Mouse (Mus musculus) intestine, embryonic 16.5 days (tissue): ENCODE data around the gene Gng10. TPM values are rescaled to one million over a fixed set of nuclear protein-coding genes. Genes with fewer than 3 reads are reported as not detected.
A peak's percentile ranks its signal among the peaks of the same experiment; 100 is the strongest.

Experiments used
- ATAC-seq: fragments of 200-750 bp; cut with Nextera tagmentation; 2 replicates; pipeline ENCODE4 v1.8.0; 2017; ENCODE audit warnings: moderate TSS enrichment, moderate library complexity
- H3K27ac ChIP-seq: fragments of 300-500 bp; sonication (generic); 2 replicates; pipeline ENCODE4 v1.5.1; 2014; ENCODE audit warnings: mild to moderate bottlenecking, low read length
- H3K27me3 ChIP-seq: fragments of 300-500 bp; sonication (generic); replicated peaks from 2 replicates; pipeline ENCODE4 v1.6.1; 2014; ENCODE audit warnings: low read length, control low read depth, mixed read lengths; ENCODE audit not compliant: control insufficient read depth, insufficient read depth
- H3K36me3 ChIP-seq: fragments of 300-500 bp; sonication (generic); 2 replicates; pipeline ENCODE4 v1.6.1; 2014; ENCODE audit warnings: low read length, control low read depth; ENCODE audit not compliant: control insufficient read depth, insufficient read depth
- H3K4me1 ChIP-seq: fragments of 300-500 bp; sonication (generic); 2 replicates; pipeline ENCODE4 v1.6.1; 2014; ENCODE audit warnings: low read length, control low read depth, mixed read lengths; ENCODE audit not compliant: control insufficient read depth, insufficient read depth
- H3K4me2 ChIP-seq: fragments of 300-500 bp; sonication (generic); 2 replicates; pipeline ENCODE4 v1.6.1; 2014; ENCODE audit warnings: low read depth, low read length, control low read depth
- H3K4me3 ChIP-seq: fragments of 300-500 bp; sonication (generic); 2 replicates; pipeline ENCODE4 v1.5.1; 2014; ENCODE audit warnings: mild to moderate bottlenecking, low read length
- H3K9ac ChIP-seq: fragments of 300-500 bp; sonication (generic); 2 replicates; pipeline ENCODE4 v1.6.1; 2014; ENCODE audit warnings: low read depth, low read length
- H3K9me3 ChIP-seq: fragments of 300-500 bp; sonication (generic); 2 replicates; pipeline ENCODE4 v1.6.1; 2016; ENCODE audit warnings: low read length, control low read depth; ENCODE audit not compliant: control insufficient read depth
- WGBS: fragments of 180-500 bp; shearing (Covaris S2); extraction: QIAGEN DNeasy Blood & Tissue Kit; methylation state at CpG from one replicate; pipeline ENCODE4 v1.1.7; 2014; 5-methylcytosine and 5-hydroxymethylcytosine counted together
- polyA plus RNA-seq: library from polyadenylated mRNA; unstranded; fragments of >200 nt; fragmentation: Nextera tagmentation; extraction: Ambion mirVana; gene quantifications from 2 replicates; pipeline ENCODE4 v1.2.1, GENCODE M21; 2015

Gng10 gene
- polyA plus RNA-seq, 1 experiment from 2014 or later = 86.1 TPM

GRCm38 (mm10) chr4:58997081-58997480 lies 37.8 kb upstream of the Gng10 start:
- H3K4me1 ChIP-seq = peaks cover 9% of the 10 kb centered on the region
- no peak overlapping the region for H3K4me2 ChIP-seq
- H3K27ac ChIP-seq = no peak overlapping the region

DNA sequence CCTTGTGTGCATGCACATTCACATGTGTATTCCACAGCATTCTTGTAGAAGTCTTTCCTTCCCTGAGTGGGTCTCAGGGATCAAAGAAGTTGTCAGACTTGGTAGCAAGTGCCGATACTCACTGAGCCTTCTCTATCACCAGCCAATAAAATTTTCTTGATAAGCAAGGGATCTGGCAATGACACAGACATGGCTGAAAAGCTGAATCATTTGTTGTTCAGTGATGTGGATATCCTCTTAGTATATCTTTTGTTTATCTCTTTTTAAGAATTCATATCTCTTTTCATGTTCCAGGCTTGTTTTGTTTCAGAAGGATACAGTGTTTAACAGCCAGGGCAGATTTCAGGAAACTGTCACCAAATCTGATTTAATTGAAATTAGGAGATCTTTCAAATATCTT lies 36.2 kb upstream of the Gng10 start:
- WGBS = 66% methylated on average over 1 of the region's 1 CpGs
- Histone ChIP-seq H3K4me1 (peaks cover 2% of the 10 kb centered on the region; the same call in 1 of the 2 replicates), H3K9ac (no peak overlapping the region), H3K27ac (no peak overlapping the region), H3K9me3 (no peaks in the 10 kb centered on the region), H3K27me3 (no peaks in the 10 kb centered on the region), H3K4me3 (no peak overlapping the region), H3K36me3 (no peaks in the 10 kb centered on the region), H3K4me2 (no peak overlapping the region)
- ATAC-seq = no peak

More at GRCm38 (mm10) chr4:58997081-58997480, 37.8 kb upstream of the Gng10 start:
- 55% methylated on average over 5 of the region's 5 CpGs for WGBS
- Histone ChIP-seq H3K36me3 (no peaks in the 10 kb centered on the region), H3K27me3 (no peaks in the 10 kb centered on the region), H3K9ac (no peak overlapping the region), H3K9me3 (no peaks in the 10 kb centered on the region), H3K4me3 (no peak overlapping the region)
- no peak for ATAC-seq

DNA sequence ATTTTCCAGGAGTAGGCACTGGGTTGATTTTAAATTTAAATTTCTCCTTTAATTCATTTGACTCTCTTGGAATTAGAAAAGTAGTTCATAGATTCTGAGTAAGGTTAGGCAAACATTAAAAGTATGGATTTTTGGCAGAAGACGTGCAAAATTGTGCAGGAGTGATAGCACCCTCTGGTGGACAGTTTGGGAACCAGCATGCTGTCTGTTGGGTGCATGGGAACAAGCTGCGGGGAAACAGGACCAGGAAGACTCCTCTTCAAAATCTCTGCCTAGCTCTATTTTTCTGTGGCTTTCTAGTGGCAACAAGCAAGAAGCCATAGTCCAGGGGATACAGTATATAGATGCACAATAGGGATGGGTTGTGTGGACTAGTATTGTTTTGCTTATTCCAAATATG lies 35.2 kb upstream of the Gng10 start:
- H3K4me1 ChIP-seq = peaks cover 10% of the 10 kb centered on the region
- no peak overlapping the region for H3K9ac ChIP-seq
- no peak for ATAC-seq
- H3K36me3 ChIP-seq = no peaks in the 10 kb centered on the region
- no peak overlapping the region for H3K27ac ChIP-seq
- no peak overlapping the region for H3K4me3 ChIP-seq
- 7% methylated on average over 2 of the region's 2 CpGs for WGBS
- H3K27me3 ChIP-seq = no peaks in the 10 kb centered on the region
- H3K4me2 ChIP-seq = no peak overlapping the region
- no peaks in the 10 kb centered on the region for H3K9me3 ChIP-seq

- WGBS = 0% methylated on average over 2 of the region's 2 CpGs
- no peak for ATAC-seq
- H3K9ac ChIP-seq = no peak overlapping the region
- H3K36me3 ChIP-seq = no peaks in the 10 kb centered on the region
- H3K4me2 ChIP-seq = no peak overlapping the region
- H3K4me3 ChIP-seq = no peak overlapping the region
- no peaks in the 10 kb centered on the region for H3K9me3 ChIP-seq
- no peaks in the 10 kb centered on the region for H3K27me3 ChIP-seq
- H3K4me1 ChIP-seq = peaks cover 16% of the 10 kb centered on the region
- H3K27ac ChIP-seq = no peak overlapping the region
Measured at GRCm38 (mm10) chr4:59000614-59001013, 34.3 kb upstream of the Gng10 start.

DNA sequence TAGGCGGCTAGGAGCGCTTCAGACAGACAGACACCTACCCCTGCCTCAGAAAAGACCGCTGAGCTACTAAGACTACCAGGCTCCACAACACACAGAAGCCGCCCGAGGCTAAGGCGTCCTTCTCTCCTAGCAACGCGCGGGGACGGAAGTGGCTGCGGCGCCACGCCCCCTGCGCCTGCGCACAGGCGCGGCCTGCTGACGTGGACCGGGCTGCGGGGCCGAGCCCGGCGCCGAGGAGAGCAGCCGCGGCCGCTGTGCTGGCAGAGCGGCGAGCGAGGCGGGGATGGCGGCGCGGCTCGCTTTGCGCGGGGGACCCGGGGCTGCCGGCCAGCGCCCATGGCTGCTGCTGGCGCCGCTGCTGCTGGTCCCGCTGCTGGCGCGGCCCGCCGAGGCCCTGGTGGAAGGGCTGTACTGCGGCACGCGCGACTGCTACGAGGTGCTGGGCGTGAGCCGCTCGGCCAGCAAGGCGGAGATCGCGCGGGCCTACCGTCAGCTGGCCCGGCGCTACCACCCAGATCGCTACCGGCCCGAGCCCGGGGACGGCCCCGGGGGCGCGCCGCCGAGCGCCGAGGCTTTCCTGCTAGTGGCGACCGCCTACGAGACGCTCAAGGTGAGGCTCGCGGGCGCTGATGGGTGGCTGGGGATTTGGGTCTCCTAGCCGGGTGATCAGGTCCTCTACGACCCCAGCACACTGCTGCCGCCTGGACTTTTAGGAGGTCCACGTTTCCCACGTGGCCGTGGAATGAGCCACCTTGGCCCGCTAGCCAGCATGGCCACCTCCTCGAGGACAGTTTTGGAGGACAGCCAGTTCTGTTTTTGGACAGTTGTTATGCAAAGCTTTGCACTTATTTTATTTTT lies 31.7 kb upstream of the Gng10 start, which contains the start of gene Gm20503:
TSS of gene Gm20503 (plus strand) at position 263 of the 858 bp plus-strand sequence.
- peak; percentile 99 for ATAC-seq
- Histone ChIP-seq H3K36me3 (no peaks in the 10 kb centered on the region), H3K9ac (peak within 1 kb of the TSS; percentile 96), H3K4me1 (peaks cover 14% of the 10 kb centered on the region), H3K4me2 (peak within 1 kb of the TSS; percentile 87), H3K9me3 (no peaks in the 10 kb centered on the region), H3K27me3 (no peaks in the 10 kb centered on the region), H3K4me3 (peak within 1 kb of the TSS; percentile 99), H3K27ac (peak within 1 kb of the TSS; percentile 87)
- WGBS = under 1% methylated on average over 85 of the region's 89 CpGs

DNA sequence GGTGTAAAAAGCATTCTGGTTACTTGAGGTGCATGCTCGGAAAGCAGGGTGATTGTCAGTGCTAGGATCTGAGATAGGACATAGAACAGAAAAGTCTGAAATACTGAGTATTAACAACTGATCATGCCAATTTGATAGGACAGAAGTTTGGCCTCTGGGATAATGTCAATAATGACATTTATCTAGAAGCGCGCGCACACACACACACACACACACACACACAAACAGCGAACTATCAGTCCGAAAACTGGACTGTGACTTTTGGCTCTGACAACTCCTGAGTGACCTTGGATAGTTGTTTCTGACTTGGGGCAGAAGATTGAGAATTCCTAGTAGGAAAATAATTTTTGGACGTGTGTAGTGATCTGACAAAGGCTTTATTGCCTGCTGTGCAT lies 31.1 kb upstream of the Gng10 start:
- WGBS = 19% methylated on average over 7 of the region's 7 CpGs

DNA sequence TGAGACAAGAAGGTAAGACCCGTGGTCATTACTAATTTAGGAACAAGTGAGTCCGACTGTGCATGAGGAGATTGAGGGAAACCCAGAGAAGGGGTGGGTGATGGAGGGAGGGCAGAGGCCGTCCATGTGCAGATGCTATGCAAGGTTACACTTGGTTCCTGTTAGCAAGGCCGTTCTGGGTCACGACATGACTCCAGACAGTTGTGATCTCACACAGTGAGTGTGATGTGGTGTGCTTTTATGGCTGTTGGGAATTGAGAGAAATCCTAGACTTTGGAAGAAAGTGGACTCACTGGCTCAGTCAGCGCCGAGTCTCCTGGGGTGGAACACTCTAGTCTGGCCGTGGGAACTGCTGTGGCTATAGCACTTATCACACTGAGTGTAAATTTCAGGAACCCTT lies 28.7 kb upstream of the Gng10 start:
- Histone ChIP-seq H3K4me2 (no peak overlapping the region), H3K9ac (no peak overlapping the region), H3K27me3 (no peaks in the 10 kb centered on the region), H3K36me3 (no peaks in the 10 kb centered on the region), H3K4me3 (no peak overlapping the region), H3K4me1 (peaks cover 14% of the 10 kb centered on the region), H3K27ac (no peak overlapping the region), H3K9me3 (no peaks in the 10 kb centered on the region)
- no peak for ATAC-seq
- WGBS = 68% methylated on average over 8 of the region's 8 CpGs

More for the DNA sequence above, 31.1 kb upstream of the Gng10 start:
- H3K9ac ChIP-seq = peak overlapping the region; percentile 96
- peak overlapping the region; percentile 99 for H3K4me3 ChIP-seq
- peaks cover 14% of the 10 kb centered on the region for H3K4me1 ChIP-seq
- H3K27me3 ChIP-seq = no peaks in the 10 kb centered on the region
- peak overlapping the region; percentile 87 for H3K4me2 ChIP-seq
- ATAC-seq = no peak
- no peaks in the 10 kb centered on the region for H3K9me3 ChIP-seq
- no peaks in the 10 kb centered on the region for H3K36me3 ChIP-seq
- no peak overlapping the region for H3K27ac ChIP-seq

GRCm38 (mm10) chr4:59007016-59007415 lies 27.9 kb upstream of the Gng10 start:
- Histone ChIP-seq H3K36me3 (no peaks in the 10 kb centered on the region), H3K4me3 (no peak overlapping the region), H3K4me2 (no peak overlapping the region), H3K4me1 (peaks cover 14% of the 10 kb centered on the region), H3K9ac (no peak overlapping the region), H3K9me3 (no peaks in the 10 kb centered on the region), H3K27me3 (no peaks in the 10 kb centered on the region), H3K27ac (no peak overlapping the region)
- ATAC-seq = no peak
- 82% methylated on average over 6 of the region's 6 CpGs for WGBS

- H3K9me3 ChIP-seq = no peaks in the 10 kb centered on the region
- H3K9ac ChIP-seq = no peak overlapping the region
- no peak overlapping the region for H3K27ac ChIP-seq
- no peak overlapping the region for H3K4me3 ChIP-seq
- H3K27me3 ChIP-seq = no peaks in the 10 kb centered on the region
- H3K4me2 ChIP-seq = no peak overlapping the region
- H3K36me3 ChIP-seq = no peaks in the 10 kb centered on the region
- 76% methylated on average over 5 of the region's 5 CpGs for WGBS
- peaks cover 14% of the 10 kb centered on the region for H3K4me1 ChIP-seq
- ATAC-seq = no peak
Measured at GRCm38 (mm10) chr4:59007974-59008373, 26.9 kb upstream of the Gng10 start.
